ENCODE assay signal across 13 mouse cellular contexts in genomic region chr2:116076752-116077480, GRCm38 (mm10). TPM values are rescaled to one million over a fixed set of nuclear protein-coding genes. Genes with fewer than 3 reads are reported as not detected.
"Had no signal": no experiment of that assay in that cellular context is flagged by ENCODE, and none has a peak within 500 bp of the region (broad histone marks: within the 10 kb centered on the region; RNA-seq: fewer than 3 reads in every experiment).

No protein-coding gene starts in this region.

- H3K27me3 ChIP-seq: neural tube, embryonic 12.5 days had no signal

- H3K36me3 ChIP-seq: limb, embryonic 15.5 days; liver, embryonic 12.5 days; neural tube, embryonic 12.5 days had no signal

- H3K9ac ChIP-seq: limb, embryonic 15.5 days; liver, embryonic 12.5 days had no signal

- H3K4me1 ChIP-seq: liver, embryonic 12.5 days had no signal

- H3K27ac ChIP-seq: limb, embryonic 15.5 days; liver, embryonic 12.5 days; neural tube, embryonic 12.5 days had no signal

- H3K9me3 ChIP-seq: limb, embryonic 15.5 days; liver, embryonic 12.5 days had no signal

- ATAC-seq: liver, embryonic 12.5 days had no signal

- DNase-seq: kidney, adult 8-10 months; kidney, postnatal 36 days; layer of hippocampus, adult 9-11 months; layer of hippocampus, postnatal 36 days; retina, postnatal 1 day; spleen, adult 18-20 months; thymus, adult 18-20 months; thymus, postnatal 14 days had no signal

RNA-seq across cellular contexts. Expression of gene Meis2, which starts 11.3 kb away (rescaled TPM):
- total RNA-seq: megakaryocyte-erythroid progenitor cell, adult 5-6 weeks; neutrophil, adult 5-6 weeks had no signal
